Comparison of ENCODE assay signal across 24 mouse cellular contexts in genomic region chr1:128459011-128459410, GRCm38 (mm10).
"Had no signal": no experiment of that assay in that cellular context is flagged by ENCODE, and none has a peak within 500 bp of the region (broad histone marks: within the 10 kb centered on the region; RNA-seq: fewer than 3 reads in every experiment).

No protein-coding gene starts in this region.

- H3K4me3 ChIP-seq: heart, embryonic 10.5 days; heart, embryonic 12.5 days; hindbrain, embryonic 15.5 days; kidney, embryonic 15.5 days; limb, embryonic 13.5 days; limb, embryonic 15.5 days; liver, embryonic 12.5 days had no signal

- H3K9me3 ChIP-seq: heart, embryonic 10.5 days; heart, embryonic 12.5 days; hindbrain, embryonic 15.5 days; kidney, embryonic 15.5 days; limb, embryonic 13.5 days; limb, embryonic 15.5 days; liver, embryonic 12.5 days had no signal

- H3K9ac ChIP-seq: heart, embryonic 12.5 days; hindbrain, embryonic 15.5 days; kidney, embryonic 15.5 days; limb, embryonic 13.5 days; limb, embryonic 15.5 days; liver, embryonic 12.5 days; liver, embryonic 14.5 days had no signal

- DNase-seq: gastrocnemius, postnatal 14 days; gastrocnemius, postnatal 36 days; heart, adult 11 months; heart, postnatal 10 days; heart, postnatal 36 days; kidney, adult 11 months; kidney, adult 2 months; kidney, adult 9 months; kidney, postnatal 14 days; kidney, postnatal 36 days; layer of hippocampus, adult 9-11 months; layer of hippocampus, postnatal 36 days; left cerebral cortex, postnatal 4 days had no signal

- H3K27me3 ChIP-seq: heart, embryonic 12.5 days; hindbrain, embryonic 15.5 days; limb, embryonic 15.5 days had no signal

- H3K27ac ChIP-seq: heart, embryonic 10.5 days; hindbrain, embryonic 15.5 days; hindbrain, postnatal 0 days; kidney, embryonic 15.5 days; kidney, postnatal 0 days; limb, embryonic 13.5 days; limb, embryonic 15.5 days; liver, embryonic 12.5 days; liver, embryonic 14.5 days had no signal

- H3K4me2 ChIP-seq: heart, embryonic 12.5 days; hindbrain, embryonic 15.5 days; kidney, embryonic 15.5 days; limb, embryonic 13.5 days; limb, embryonic 15.5 days; liver, embryonic 12.5 days had no signal

- H3K36me3 ChIP-seq: heart, embryonic 10.5 days; heart, embryonic 12.5 days; hindbrain, embryonic 15.5 days; kidney, embryonic 15.5 days; limb, embryonic 13.5 days; limb, embryonic 15.5 days; liver, embryonic 12.5 days had no signal

- H3K4me1 ChIP-seq: limb, embryonic 15.5 days; liver, embryonic 12.5 days had no signal

- ATAC-seq: hindbrain, postnatal 0 days; intestine, embryonic 16.5 days; liver, embryonic 12.5 days had no signal
